Mouse (Mus musculus) heart, embryonic 11.5 days (tissue): ENCODE results near the gene Myh10. TPM values are rescaled to one million over a fixed set of nuclear protein-coding genes. Genes with fewer than 3 reads are reported as not detected.

Experiments
- ATAC-seq: fragments of 200-750 bp; cut with Nextera tagmentation; replicated peaks from 2 replicates; pipeline ENCODE4 v1.8.0; 2017; ENCODE audit warnings: moderate library complexity; ENCODE audit not compliant: insufficient number of reproducible peaks, low FRiP score, low TSS enrichment
- H3K27ac ChIP-seq: fragments of 300-500 bp; sonication (generic); 2 replicates; pipeline ENCODE4 v1.5.1; 2014; ENCODE audit warnings: mild to moderate bottlenecking, low read depth, low read length
- H3K27me3 ChIP-seq: fragments of 300-500 bp; sonication (generic); 2 replicates; pipeline ENCODE4 v1.6.1; 2014; ENCODE audit warnings: mild to moderate bottlenecking, low read length, mixed read lengths; ENCODE audit not compliant: control insufficient read depth, insufficient read depth
- H3K36me3 ChIP-seq: fragments of 300-500 bp; sonication (generic); 2 replicates; pipeline ENCODE4 v1.6.1; 2014; ENCODE audit warnings: mild to moderate bottlenecking, low read length, moderate library complexity, mixed read lengths; ENCODE audit not compliant: control insufficient read depth, insufficient read depth
- H3K4me1 ChIP-seq: fragments of 300-500 bp; sonication (generic); 2 replicates; pipeline ENCODE4 v1.6.1; 2014; ENCODE audit warnings: low read length; ENCODE audit not compliant: control insufficient read depth, insufficient read depth
- H3K4me2 ChIP-seq: fragments of 300-500 bp; sonication (generic); 2 replicates; pipeline ENCODE4 v1.6.1; 2014; ENCODE audit warnings: mild to moderate bottlenecking, moderate library complexity
- H3K4me3 ChIP-seq: fragments of 300-500 bp; sonication (generic); 2 replicates; pipeline ENCODE4 v1.5.1; 2014; ENCODE audit warnings: low read depth, low read length
- H3K9ac ChIP-seq: fragments of 300-500 bp; sonication (generic); 2 replicates; pipeline ENCODE4 v1.6.1; 2014; ENCODE audit warnings: mild to moderate bottlenecking, low read depth, low read length, moderate library complexity
- H3K9me3 ChIP-seq: fragments of 300-500 bp; sonication (generic); replicated peaks from 2 replicates; pipeline ENCODE4 v1.6.1; 2016; ENCODE audit warnings: low read length; ENCODE audit not compliant: control insufficient read depth
- WGBS: fragments of 180-500 bp; shearing (Covaris S2); extraction: QIAGEN DNeasy Blood & Tissue Kit; methylation state at CpG from one replicate; pipeline ENCODE4 v1.1.7; 2014; ENCODE audit not compliant: insufficient replicate concordance; 5-methylcytosine and 5-hydroxymethylcytosine counted together
- polyA plus RNA-seq: library from polyadenylated mRNA; unstranded; fragments of >200 nt; fragmentation: Nextera tagmentation; extraction: Ambion mirVana; gene quantifications from 2 replicates; pipeline ENCODE4 v1.2.1, GENCODE M21; 2014

Myh10 gene
- polyA plus RNA-seq, 1 experiment from 2014 or later, result 150 TPM

GRCm38 (mm10) chr11:68862260-68862659 lies 170.9 kb downstream of the Myh10 start:
- Histone ChIP-seq H3K27me3 (no peaks in the 10 kb centered on the region), H3K36me3 (no peaks in the 10 kb centered on the region), H3K9ac (no peak overlapping the region), H3K4me1 (no peaks in the 10 kb centered on the region; the same call in 1 of the 2 replicates), H3K27ac (no peak overlapping the region), H3K4me2 (no peak overlapping the region), H3K9me3 (no peaks in the 10 kb centered on the region), H3K4me3 (no peak overlapping the region)
- 83% methylated on average over 2 of the region's 2 CpGs for whole genome bisulfite sequencing
- ATAC-seq, result no peak

- Histone ChIP-seq H3K36me3 (no peaks in the 10 kb centered on the region), H3K9me3 (no peaks in the 10 kb centered on the region), H3K4me1 (no peaks in the 10 kb centered on the region; the same call in 1 of the 2 replicates), H3K27me3 (no peaks in the 10 kb centered on the region), H3K9ac (no peak overlapping the region), H3K4me2 (no peak overlapping the region), H3K4me3 (no peak overlapping the region), H3K27ac (no peak overlapping the region)
- 60% methylated on average over 4 of the region's 4 CpGs for WGBS
- no peak for ATAC-seq
Measured at GRCm38 (mm10) chr11:68863631-68864091, 172.3 kb downstream of the Myh10 start.

GRCm38 (mm10) chr11:68864544-68865189 lies 173.3 kb downstream of the Myh10 start:
- ATAC-seq, result peak; percentile 39; the same call in 1 of the 2 replicates
- no peaks in the 10 kb centered on the region for H3K27me3 ChIP-seq
- no peak overlapping the region for H3K4me3 ChIP-seq
- H3K36me3 ChIP-seq, result no peaks in the 10 kb centered on the region
- no peaks in the 10 kb centered on the region; the same call in 1 of the 2 replicates for H3K4me1 ChIP-seq
- no peak overlapping the region for H3K27ac ChIP-seq
- WGBS, result 39% methylated on average over 9 of the region's 9 CpGs
- H3K9ac ChIP-seq, result no peak overlapping the region
- no peaks in the 10 kb centered on the region for H3K9me3 ChIP-seq
- H3K4me2 ChIP-seq, result peak overlapping the region; percentile 3; the same call in 1 of the 2 replicates

Other genes starting within 250 kb of the Myh10 start
- gene Pik3r6, start 188.5 kb upstream of the Myh10 start, polyA plus RNA-seq, result 1.6 and 2.5 TPM in 2 replicates
- gene Mfsd6l, start 135.4 kb upstream of the Myh10 start, polyA plus RNA-seq, result 0.17 TPM in 1 of 2 replicates, not detected in the other
- 0.29 and 0.58 TPM in 2 replicates for gene Ccdc42, start 104.5 kb upstream of the Myh10 start, polyA plus RNA-seq
- gene Ndel1, start 180.3 kb downstream of the Myh10 start, polyA plus RNA-seq, result 52.5 and 59.9 TPM in 2 replicates
- 0.11 and 0.18 TPM in 2 replicates for gene Rnf222, start 197.0 kb downstream of the Myh10 start, polyA plus RNA-seq
- gene Rpl26, start 210.0 kb downstream of the Myh10 start, polyA plus RNA-seq, result 719 and 795 TPM in 2 replicates
- not detected in 2 replicates for gene Odf4, start 235.5 kb downstream of the Myh10 start, polyA plus RNA-seq